Comparison of ENCODE assay signal across 26 mouse cellular contexts in genomic region chr9:79730301-79730700, GRCm38 (mm10). TPM values are rescaled to one million over a fixed set of nuclear protein-coding genes. Genes with fewer than 3 reads are reported as not detected.
A peak's percentile ranks its signal among the peaks of the same experiment; 100 is the strongest.
DNase-seq lines count a peak whose midpoint lies in the region; ATAC-seq lines count a peak whose summit lies in the region.
"Had no signal": no experiment of that assay in that cellular context is flagged by ENCODE, and none has a peak within 500 bp of the region (broad histone marks: within the 10 kb centered on the region; RNA-seq: fewer than 3 reads in every experiment).

No protein-coding gene starts in this region.

- peak; percentile 37 to 60 for DNase-seq in cerebellum, postnatal 10 days
- DNase-seq in cerebellum, postnatal 4 days (ENCODE audit: low spot score in 2 of 2): no peak
- DNase-seq in kidney, postnatal 4 days: peak; percentile 31 to 34
- peak; percentile 17 for DNase-seq in lung, postnatal 14 days
- no peak for DNase-seq in lung, postnatal 36 days
- DNase-seq in adrenal gland, postnatal 14 days: peak; percentile 54
- DNase-seq in thymus, postnatal 10 days (ENCODE audit: low spot score in 2 of 2): no peak
- DNase-seq: cerebellum, adult 11 months; cerebellum, adult 9-10 months; kidney, adult 8-10 months; kidney, postnatal 25 days; midbrain, embryonic 14.5 days; thymus, postnatal 25 days had no signal

- H3K4me2 ChIP-seq in kidney, embryonic 16.5 days (replicated peaks; ENCODE audit: low read depth, low read length): no peak overlapping the region
- H3K4me2 ChIP-seq: heart, embryonic 15.5 days; hindbrain, embryonic 12.5 days; liver, embryonic 15.5 days had no signal

- ATAC-seq in kidney, embryonic 16.5 days (ENCODE audit: low FRiP score, low TSS enrichment): no peak
- ATAC-seq: forebrain, embryonic 16.5 days; intestine, embryonic 16.5 days had no signal

- H3K4me1 ChIP-seq in kidney, embryonic 16.5 days (ENCODE audit: insufficient read depth, low read length): no peaks in the 10 kb centered on the region
- H3K4me1 ChIP-seq: heart, embryonic 10.5 days; heart, embryonic 15.5 days; hindbrain, embryonic 12.5 days; liver, embryonic 15.5 days had no signal

- H3K36me3 ChIP-seq in kidney, embryonic 16.5 days (ENCODE audit: insufficient read depth, low read length): no peaks in the 10 kb centered on the region
- H3K36me3 ChIP-seq: heart, embryonic 10.5 days; heart, embryonic 15.5 days; hindbrain, embryonic 12.5 days; liver, embryonic 15.5 days had no signal

- 73% methylated on average over 5 of the region's 5 CpGs for WGBS in kidney, embryonic 16.5 days

- no peak overlapping the region for H3K9ac ChIP-seq in kidney, embryonic 16.5 days (replicated peaks; ENCODE audit: low read length)
- H3K9ac ChIP-seq: heart, embryonic 15.5 days; hindbrain, embryonic 12.5 days; liver, embryonic 15.5 days had no signal

- H3K4me3 ChIP-seq in kidney, embryonic 16.5 days (ENCODE audit: low read length): no peak overlapping the region
- H3K4me3 ChIP-seq: erythroblast, embryonic 14.5 days; heart, embryonic 10.5 days; heart, embryonic 15.5 days; hindbrain, embryonic 12.5 days; layer of hippocampus, adult 2 months; left cerebral cortex, adult 2 months; liver, embryonic 15.5 days had no signal

- no peak overlapping the region for H3K27ac ChIP-seq in kidney, embryonic 16.5 days (ENCODE audit: low read length)
- H3K27ac ChIP-seq: heart, embryonic 10.5 days; heart, embryonic 15.5 days; hindbrain, embryonic 12.5 days; layer of hippocampus, adult 2 months; left cerebral cortex, adult 2 months; liver, embryonic 15.5 days had no signal

- no peaks in the 10 kb centered on the region for H3K9me3 ChIP-seq in kidney, embryonic 16.5 days (ENCODE audit: low read length)
- H3K9me3 ChIP-seq: heart, embryonic 10.5 days; heart, embryonic 15.5 days; hindbrain, embryonic 12.5 days; liver, embryonic 15.5 days had no signal

- H3K27me3 ChIP-seq in kidney, embryonic 16.5 days (ENCODE audit: insufficient read depth, low read length): no peaks in the 10 kb centered on the region
- H3K27me3 ChIP-seq: heart, embryonic 15.5 days; hindbrain, embryonic 12.5 days; liver, embryonic 15.5 days had no signal

RNA-seq across cellular contexts. Expression of gene Col12a1, which starts 11.7 kb away (rescaled TPM):
- polyA plus RNA-seq in kidney, embryonic 16.5 days (2015; fragmentation: Nextera tagmentation; extraction: Ambion mirVana): 29.5 and 33.0 TPM in 2 replicates
- 28.3 and 29.5 TPM in 2 replicates for total RNA-seq in adrenal gland, postnatal 14 days (2021)
- total RNA-seq: granulocyte monocyte progenitor cell, adult 5-6 weeks; MEL; monocyte, adult 5-6 weeks had no signal
- polyA plus RNA-seq: erythroblast, embryonic 14.5 days had no signal

RNA-seq across cellular contexts. Expression of gene Cox7a2, which starts 29.4 kb away (rescaled TPM):
- polyA plus RNA-seq in kidney, embryonic 16.5 days (2015; fragmentation: Nextera tagmentation; extraction: Ambion mirVana): 692 and 698 TPM in 2 replicates
- 462 and 474 TPM in 2 replicates for total RNA-seq in adrenal gland, postnatal 14 days (2021)

Comparison
In these comparisons a context has a peak if more than half of its experiments do, and no peak if none do; other contexts are left out.
1. DNase-seq: peak in cerebellum, postnatal 10 days (2 of 2), kidney, postnatal 4 days (2 of 2), lung, postnatal 14 days (single experiment) and adrenal gland, postnatal 14 days (single experiment); none in cerebellum, postnatal 4 days (0 of 2), lung, postnatal 36 days (single experiment) and thymus, postnatal 10 days (0 of 2).